Mouse (Mus musculus) cortical plate, adult 2 months (tissue): ENCODE data around the gene Tent4b.

Experiments used
- CTCF ChIP-seq: fragments of 200-500 bp; IDR thresholded peaks from 2 replicates; pipeline ENCODE4 v1.5.1; 2011; ENCODE audit warnings: mild to moderate bottlenecking, control low read depth, low read length; ENCODE audit not compliant: insufficient read depth; ENCODE audit errors: extremely low read depth
- POLR2A ChIP-seq: fragments of 200-500 bp; IDR thresholded peaks from 2 replicates; pipeline ENCODE4 v1.6.1; 2011; ENCODE audit warnings: mild to moderate bottlenecking, low read length, control low read depth; ENCODE audit not compliant: insufficient read depth; ENCODE audit errors: extremely low read depth

GRCm38 (mm10) chr8:88161439-88161838 lies 37.6 kb upstream of the Tent4b start:
- TF ChIP-seq CTCF (peak; percentile 61), POLR2A (no peak)
